Mouse (Mus musculus): Measurements from ENCODE around the gene Pigs. TPM values are rescaled to one million over a fixed set of nuclear protein-coding genes. Genes with fewer than 3 reads are reported as not detected.

Pigs gene
- polyA plus RNA-seq, 1 experiment from 2014 or later, result 71.5 TPM

DNA sequence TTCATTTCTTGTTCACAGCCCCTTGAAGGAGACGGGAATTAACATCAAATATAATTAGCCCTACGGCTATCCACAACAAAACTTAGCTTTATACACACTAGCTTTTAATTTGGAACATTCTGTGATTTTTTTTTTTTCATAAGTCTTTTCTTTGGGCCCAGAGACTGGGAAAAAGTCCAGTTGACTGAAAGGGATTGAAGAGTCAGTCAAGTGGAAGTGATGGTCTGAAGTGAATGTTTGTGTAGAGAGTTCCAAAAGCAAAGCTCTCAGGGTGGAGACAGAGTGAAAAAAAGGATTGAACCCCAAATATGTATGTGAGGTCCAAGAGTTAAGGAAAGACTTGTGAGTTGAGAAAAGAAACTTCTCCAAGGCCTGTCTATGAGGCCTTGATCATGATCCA is 9.8 kb upstream of the Pigs start:
- no peaks in the 10 kb centered on the region for H3K27me3 ChIP-seq (replicated peaks)

GRCm38 (mm10) chr11:78322076-78322831 is 6.0 kb upstream of the Pigs start:
- Histone ChIP-seq H3K36me3 (replicated peaks) (0 out of 2 replicates have a peak, but pooled peaks cover 3% of the 10 kb centered on the region), H3K4me1 (peaks cover 4% of the 10 kb centered on the region; the same call in 1 of the 2 replicates), H3K9ac (no peak overlapping the region), H3K4me3 (peak overlapping the region; percentile 16; the same call in 1 of the 2 replicates), H3K4me2 (peak overlapping the region; percentile 36), H3K9me3 (no peaks in the 10 kb centered on the region), H3K27me3 (replicated peaks) (no peaks in the 10 kb centered on the region), H3K27ac (peak overlapping the region; percentile 48; the same call in 1 of the 2 replicates)
- peak; percentile 28; the same call in 1 of the 2 replicates for ATAC-seq (replicated peaks)
- 56% methylated on average over 2 of the region's 2 CpGs for WGBS

More for the DNA sequence above, 9.8 kb upstream of the Pigs start:
- no peaks in the 10 kb centered on the region for H3K9me3 ChIP-seq
- H3K4me1 ChIP-seq, result peaks cover 4% of the 10 kb centered on the region; the same call in 1 of the 2 replicates
- no peak overlapping the region for H3K27ac ChIP-seq
- no peak overlapping the region for H3K9ac ChIP-seq
- 81% methylated on average over 2 of the region's 2 CpGs for WGBS
- H3K36me3 ChIP-seq (replicated peaks), result 0 out of 2 replicates have a peak, but pooled peaks cover 3% of the 10 kb centered on the region
- no peak overlapping the region for H3K4me2 ChIP-seq
- ATAC-seq (replicated peaks), result no peak
- H3K4me3 ChIP-seq, result no peak overlapping the region

GRCm38 (mm10) chr11:78322860-78323259 is 5.4 kb upstream of the Pigs start, which contains the start of gene Aldoc:
TSS of gene Aldoc (plus strand) at chr11:78322968.
- Histone ChIP-seq H3K9me3 (no peaks in the 10 kb centered on the region), H3K27ac (peak within 1 kb of the TSS; percentile 48), H3K4me1 (peaks cover 4% of the 10 kb centered on the region; the same call in 1 of the 2 replicates), H3K4me2 (peak within 1 kb of the TSS; percentile 36), H3K4me3 (peak within 1 kb of the TSS; percentile 16), H3K27me3 (replicated peaks) (no peaks in the 10 kb centered on the region), H3K36me3 (replicated peaks) (0 out of 2 replicates have a peak, but pooled peaks cover 3% of the 10 kb centered on the region), H3K9ac (no peak within 1 kb of the TSS)
- peak; percentile 90 for ATAC-seq (replicated peaks)
- WGBS, result 7% methylated on average over 15 of the region's 15 CpGs

- H3K4me1 ChIP-seq, result peaks cover 9% of the 10 kb centered on the region
- no peaks in the 10 kb centered on the region for H3K9me3 ChIP-seq
- H3K4me2 ChIP-seq, result 0 out of 2 replicates have a peak overlapping the region, but pooled peaks have one; percentile 6
- no peak for ATAC-seq (replicated peaks)
- H3K4me3 ChIP-seq, result no peak overlapping the region
- 0 out of 2 replicates have a peak, but pooled peaks cover under 1% of the 10 kb centered on the region for H3K36me3 ChIP-seq (replicated peaks)
- H3K27ac ChIP-seq, result 0 out of 2 replicates have a peak overlapping the region, but pooled peaks have one; percentile 48
- no peaks in the 10 kb centered on the region for H3K27me3 ChIP-seq (replicated peaks)
- 87% methylated on average over 15 of the region's 15 CpGs for WGBS
- H3K9ac ChIP-seq, result no peak overlapping the region
Observed at GRCm38 (mm10) chr11:78324000-78324785, 4.0 kb upstream of the Pigs start.

GRCm38 (mm10) chr11:78324965-78325364 is 3.2 kb upstream of the Pigs start:
- no peak overlapping the region for H3K27ac ChIP-seq
- no peak overlapping the region for H3K4me2 ChIP-seq
- H3K4me1 ChIP-seq, result peaks cover 15% of the 10 kb centered on the region
- no peak overlapping the region for H3K9ac ChIP-seq
- H3K4me3 ChIP-seq, result no peak overlapping the region
- 94% methylated on average over 12 of the region's 12 CpGs for WGBS
- H3K36me3 ChIP-seq (replicated peaks), result no peaks in the 10 kb centered on the region
- ATAC-seq (replicated peaks), result no peak
- H3K27me3 ChIP-seq (replicated peaks), result no peaks in the 10 kb centered on the region
- H3K9me3 ChIP-seq, result no peaks in the 10 kb centered on the region

GRCm38 (mm10) chr11:78327215-78327614 is 1.0 kb upstream of the Pigs start:
- H3K36me3 ChIP-seq (replicated peaks), result no peaks in the 10 kb centered on the region
- H3K4me1 ChIP-seq, result peaks cover 15% of the 10 kb centered on the region
- 89% methylated on average over 4 of the region's 4 CpGs for WGBS

DNA sequence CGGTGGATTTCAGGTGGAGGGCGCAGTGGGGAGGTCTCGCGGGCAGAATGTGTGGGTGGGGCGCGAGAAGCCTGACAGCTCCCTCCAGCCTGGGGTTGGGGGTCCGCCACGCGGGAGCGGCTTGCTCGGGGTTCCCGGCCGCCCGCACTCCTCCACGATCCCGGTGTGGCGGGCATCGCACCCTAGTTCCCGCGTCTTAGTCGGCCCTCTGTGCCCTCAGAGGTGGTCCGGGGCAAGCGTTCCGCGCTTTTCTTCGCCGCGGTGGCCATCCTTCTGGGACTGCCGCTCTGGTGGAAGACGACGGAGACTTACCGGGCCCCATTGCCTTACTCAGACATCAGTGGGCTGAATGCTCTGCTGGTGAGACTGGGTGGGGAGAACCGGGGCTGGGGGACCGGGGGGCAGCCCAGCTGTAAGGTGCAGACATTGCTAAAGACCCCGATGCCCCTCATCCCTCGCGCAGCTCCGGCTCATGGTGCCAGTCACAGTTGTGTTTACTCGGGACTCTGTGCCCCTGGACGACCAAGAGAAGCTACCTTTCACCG is 369 bp downstream of the Pigs start:
- Histone ChIP-seq H3K27ac (peak overlapping the region; percentile 66), H3K4me1 (peaks cover 11% of the 10 kb centered on the region)
- under 1% methylated on average over 41 of the region's 41 CpGs for WGBS

More at GRCm38 (mm10) chr11:78327215-78327614, 1.0 kb upstream of the Pigs start:
- Histone ChIP-seq H3K27me3 (replicated peaks) (no peaks in the 10 kb centered on the region), H3K4me2 (no peak overlapping the region), H3K27ac (no peak overlapping the region), H3K9ac (no peak overlapping the region), H3K9me3 (no peaks in the 10 kb centered on the region), H3K4me3 (no peak overlapping the region)
- ATAC-seq (replicated peaks), result no peak

GRCm38 (mm10) chr11:78332676-78333075 is 4.5 kb downstream of the Pigs start:
- ATAC-seq (replicated peaks), result no peak
- no peaks in the 10 kb centered on the region for H3K27me3 ChIP-seq (replicated peaks)

More for the DNA sequence above, 369 bp downstream of the Pigs start:
- Histone ChIP-seq H3K4me3 (peak overlapping the region; percentile 96), H3K9ac (peak overlapping the region; percentile 84), H3K27me3 (replicated peaks) (no peaks in the 10 kb centered on the region), H3K9me3 (no peaks in the 10 kb centered on the region), H3K4me2 (peak overlapping the region; percentile 88), H3K36me3 (replicated peaks) (peaks cover 9% of the 10 kb centered on the region; the same call in 1 of the 2 replicates)
- peak; percentile 46 for ATAC-seq (replicated peaks)

GRCm38 (mm10) chr11:78333992-78334391 is 5.8 kb downstream of the Pigs start:
- H3K4me2 ChIP-seq, result no peak overlapping the region
- no peak overlapping the region for H3K9ac ChIP-seq
- ATAC-seq (replicated peaks), result no peak
- WGBS, result 95% methylated on average over 5 of the region's 5 CpGs
- H3K36me3 ChIP-seq (replicated peaks), result peaks cover 29% of the 10 kb centered on the region
- no peak overlapping the region for H3K27ac ChIP-seq
- peaks cover 8% of the 10 kb centered on the region for H3K4me1 ChIP-seq
- H3K9me3 ChIP-seq, result no peaks in the 10 kb centered on the region
- H3K4me3 ChIP-seq, result no peak overlapping the region
- no peaks in the 10 kb centered on the region for H3K27me3 ChIP-seq (replicated peaks)

More at GRCm38 (mm10) chr11:78332676-78333075, 4.5 kb downstream of the Pigs start:
- no peak overlapping the region for H3K9ac ChIP-seq
- H3K36me3 ChIP-seq (replicated peaks), result peaks cover 29% of the 10 kb centered on the region
- H3K4me1 ChIP-seq, result peaks cover 11% of the 10 kb centered on the region
- no peaks in the 10 kb centered on the region for H3K9me3 ChIP-seq
- H3K4me3 ChIP-seq, result no peak overlapping the region
- no peak overlapping the region for H3K4me2 ChIP-seq
- WGBS, result 95% methylated on average over 12 of the region's 12 CpGs
- no peak overlapping the region for H3K27ac ChIP-seq

DNA sequence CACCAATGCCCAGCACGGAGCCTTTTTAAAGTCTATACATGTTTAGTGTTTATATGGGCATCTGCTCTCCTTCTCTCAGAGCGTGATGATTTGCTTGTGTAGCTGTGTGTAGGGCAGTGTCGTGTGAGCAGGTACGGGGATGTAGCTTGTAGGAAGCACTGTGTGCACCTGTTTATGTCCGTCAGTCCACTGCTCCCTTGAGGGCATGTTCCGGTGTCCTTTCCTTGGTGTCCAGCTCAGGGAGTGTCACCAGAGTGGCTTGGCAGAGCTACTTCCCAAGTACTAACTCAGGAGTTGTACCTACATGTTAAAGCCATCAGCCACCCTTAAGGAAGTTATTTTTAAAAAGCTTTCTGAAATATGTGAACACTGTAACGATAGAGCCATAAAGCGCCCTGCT is 8.8 kb downstream of the Pigs start:
- Histone ChIP-seq H3K27me3 (replicated peaks) (no peaks in the 10 kb centered on the region), H3K4me3 (no peak overlapping the region), H3K27ac (no peak overlapping the region), H3K9me3 (no peaks in the 10 kb centered on the region), H3K9ac (no peak overlapping the region), H3K4me2 (no peak overlapping the region), H3K36me3 (replicated peaks) (peaks cover 39% of the 10 kb centered on the region), H3K4me1 (no peaks in the 10 kb centered on the region)
- WGBS, result 97% methylated on average over 8 of the region's 8 CpGs
- no peak for ATAC-seq (replicated peaks)

DNA sequence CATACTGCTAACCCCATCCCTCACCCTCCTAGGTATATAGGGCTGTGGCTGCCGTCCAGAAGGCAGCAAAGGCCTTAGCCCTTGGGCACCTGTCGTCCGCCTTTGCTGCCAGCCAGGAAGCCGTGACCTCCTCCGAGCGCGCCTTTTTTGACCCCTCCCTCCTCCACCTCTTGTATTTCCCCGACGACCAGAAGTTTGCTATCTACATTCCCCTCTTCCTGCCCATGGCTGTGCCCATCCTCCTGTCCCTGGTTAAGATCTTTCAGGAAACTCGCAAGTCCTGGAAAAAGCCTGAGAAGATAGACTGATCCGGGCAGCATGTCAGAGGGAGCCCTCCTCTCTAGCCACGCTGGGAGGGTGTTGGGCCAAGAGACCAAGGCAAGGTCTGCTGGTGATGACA is 13.5 kb downstream of the Pigs start:
- ATAC-seq (replicated peaks), result no peak
- peaks cover 15% of the 10 kb centered on the region; the same call in 1 of the 2 replicates for H3K36me3 ChIP-seq (replicated peaks)
- WGBS, result 90% methylated on average over 12 of the region's 12 CpGs
- no peak overlapping the region for H3K4me2 ChIP-seq
- H3K4me1 ChIP-seq, result peaks cover 29% of the 10 kb centered on the region
- no peak overlapping the region for H3K4me3 ChIP-seq
- H3K27ac ChIP-seq, result no peak overlapping the region
- H3K9me3 ChIP-seq, result no peaks in the 10 kb centered on the region
- H3K9ac ChIP-seq, result no peak overlapping the region
- no peaks in the 10 kb centered on the region for H3K27me3 ChIP-seq (replicated peaks)

Measured in midbrain, embryonic 15.5 days (tissue).